Mouse (Mus musculus): ENCODE measurements around the gene Kif3b.

The Kif3b gene

GRCm38 (mm10) chr2:153298460-153298859 lies 7.2 kb downstream of the Kif3b start:
- no peak for DNase-seq (ENCODE audit: low spot score in 2 of 2)

- peak in 1 of 2 experiments; percentile 32 for DNase-seq (ENCODE audit: low spot score in 2 of 2)
Measured at GRCm38 (mm10) chr2:153298863-153299262, 7.7 kb downstream of the Kif3b start.

- DNase-seq (ENCODE audit: low spot score in 2 of 2), result no peak
Measured at GRCm38 (mm10) chr2:153301123-153301522, 9.9 kb downstream of the Kif3b start.

- peak in 1 of 2 experiments; percentile 27 for DNase-seq (ENCODE audit: low spot score in 2 of 2)
Measured at GRCm38 (mm10) chr2:153305240-153305639, 14.0 kb downstream of the Kif3b start.

- no peak for DNase-seq (ENCODE audit: low spot score in 2 of 2)
Measured at GRCm38 (mm10) chr2:153308586-153308985, 17.4 kb downstream of the Kif3b start.

- DNase-seq (ENCODE audit: low spot score in 2 of 2), result no peak
Measured at GRCm38 (mm10) chr2:153309106-153309505, 17.9 kb downstream of the Kif3b start.

- no peak for DNase-seq (ENCODE audit: low spot score in 2 of 2)
Measured at GRCm38 (mm10) chr2:153310228-153310627, 19.0 kb downstream of the Kif3b start.

GRCm38 (mm10) chr2:153312884-153313283 lies 21.7 kb downstream of the Kif3b start:
- DNase-seq (ENCODE audit: low spot score in 2 of 2), result no peak

GRCm38 (mm10) chr2:153318408-153318807 lies 27.2 kb downstream of the Kif3b start:
- DNase-seq (ENCODE audit: low spot score in 2 of 2), result no peak

- DNase-seq (ENCODE audit: low spot score in 2 of 2), result no peak
Measured at GRCm38 (mm10) chr2:153319036-153319643, 27.9 kb downstream of the Kif3b start.

- DNase-seq (ENCODE audit: low spot score in 2 of 2), result no peak
Measured at GRCm38 (mm10) chr2:153325706-153326376, 34.6 kb downstream of the Kif3b start.

GRCm38 (mm10) chr2:153332271-153332670 lies 41.1 kb downstream of the Kif3b start:
- no peak for DNase-seq (ENCODE audit: low spot score in 2 of 2)

- DNase-seq (ENCODE audit: low spot score in 2 of 2), result no peak
Measured at GRCm38 (mm10) chr2:153332981-153333380, 41.8 kb downstream of the Kif3b start.

GRCm38 (mm10) chr2:153333822-153334232 lies 42.6 kb downstream of the Kif3b start:
- DNase-seq (ENCODE audit: low spot score in 2 of 2), result no peak

GRCm38 (mm10) chr2:153334281-153334680 lies 43.1 kb downstream of the Kif3b start:
- no peak for DNase-seq (ENCODE audit: low spot score in 2 of 2)

GRCm38 (mm10) chr2:153336117-153336516 lies 44.9 kb downstream of the Kif3b start:
- DNase-seq (ENCODE audit: low spot score in 2 of 2), result no peak

- no peak for DNase-seq (ENCODE audit: low spot score in 2 of 2)
Measured at GRCm38 (mm10) chr2:153338361-153339350, 47.4 kb downstream of the Kif3b start.

GRCm38 (mm10) chr2:153342166-153342565 lies 51.0 kb downstream of the Kif3b start:
- no peak for DNase-seq (ENCODE audit: low spot score in 2 of 2)

GRCm38 (mm10) chr2:153342602-153343001 lies 51.4 kb downstream of the Kif3b start:
- DNase-seq (ENCODE audit: low spot score in 2 of 2), result no peak

GRCm38 (mm10) chr2:153343191-153343590 lies 52.0 kb downstream of the Kif3b start:
- DNase-seq (ENCODE audit: low spot score in 2 of 2), result no peak

- no peak for DNase-seq (ENCODE audit: low spot score in 2 of 2)
Measured at GRCm38 (mm10) chr2:153345071-153345453, 53.8 kb downstream of the Kif3b start.
